Mouse (Mus musculus): ENCODE measurements around the gene Wipf2. TPM values are rescaled to one million over a fixed set of nuclear protein-coding genes. Genes with fewer than 3 reads are reported as not detected.

Wipf2 gene
- total RNA-seq, 2 experiments from 2014 or later: 19.8 to 21.1 TPM

GRCm38 (mm10) chr11:98943741-98944461 lies 80.5 kb downstream of the Wipf2 start:
- DNase-seq: no peak

GRCm38 (mm10) chr11:98944897-98945604 lies 81.6 kb downstream of the Wipf2 start:
- no peak for DNase-seq

GRCm38 (mm10) chr11:98945605-98945977 lies 82.2 kb downstream of the Wipf2 start:
- peak; percentile 86 to 90 for DNase-seq

- no peak for DNase-seq
Observed at GRCm38 (mm10) chr11:98947969-98948569, 84.6 kb downstream of the Wipf2 start.

- DNase-seq: no peak
Observed at GRCm38 (mm10) chr11:98949242-98949957, 86.0 kb downstream of the Wipf2 start.

- peak; percentile 60 to 80 for DNase-seq
Observed at GRCm38 (mm10) chr11:98949958-98950460, 86.6 kb downstream of the Wipf2 start.

GRCm38 (mm10) chr11:98950484-98950883 lies 87.0 kb downstream of the Wipf2 start:
- no peak for DNase-seq

GRCm38 (mm10) chr11:98951026-98951906 lies 87.8 kb downstream of the Wipf2 start:
- DNase-seq: peak; percentile 89 to 90

- no peak for DNase-seq
Observed at GRCm38 (mm10) chr11:98952111-98952510, 88.7 kb downstream of the Wipf2 start.

GRCm38 (mm10) chr11:98952736-98953135 lies 89.3 kb downstream of the Wipf2 start:
- peak in 1 of 2 experiments; percentile 24 for DNase-seq

- DNase-seq: peak in 1 of 2 experiments; percentile 4
Observed at GRCm38 (mm10) chr11:98953361-98953760, 89.9 kb downstream of the Wipf2 start.

GRCm38 (mm10) chr11:98953835-98954320 lies 90.4 kb downstream of the Wipf2 start:
- DNase-seq: no peak

- DNase-seq: peak; percentile 77 to 88
Observed at GRCm38 (mm10) chr11:98954373-98954772, 90.9 kb downstream of the Wipf2 start.

Other genes starting within 250 kb of the Wipf2 start
- 10 to 100 TPM; 13.9 to 15.3 TPM for gene Gm12355, start 238.0 kb upstream of the Wipf2 start, total RNA-seq (2021)
- 10 to 100 TPM; 12.9 to 17.0 TPM for gene Gsdma3, start 237.3 kb upstream of the Wipf2 start, total RNA-seq (2021)
- under 1 TPM; 0.43 to 0.76 TPM for gene Gsdma2, start 216.9 kb upstream of the Wipf2 start, total RNA-seq (2021)
- gene Gsdma, start 199.3 kb upstream of the Wipf2 start, total RNA-seq (2021): not detected
- 100 to 1,000 TPM; 124 to 128 TPM for gene Psmd3, start 181.1 kb upstream of the Wipf2 start, total RNA-seq (2021)
- not detected for gene Csf3, start 162.4 kb upstream of the Wipf2 start, total RNA-seq (2021)
- gene Med24, start 134.2 kb upstream of the Wipf2 start, total RNA-seq (2021): 10 to 100 TPM; 46.9 to 52.0 TPM
- gene Thra, start 123.0 kb upstream of the Wipf2 start, total RNA-seq (2021): 10 to 100 TPM; 69.2 to 91.7 TPM
- gene Nr1d1, start 88.3 kb upstream of the Wipf2 start, total RNA-seq (2021): 100 to 1,000 TPM; 116 to 171 TPM
- 100 to 1,000 TPM in 1 of 2 experiments, 10 to 100 TPM in 1; 94.2 to 106 TPM for gene Msl1, start 68.1 kb upstream of the Wipf2 start, total RNA-seq (2021)
- 10 to 100 TPM; 29.6 to 34.3 TPM for gene Casc3, start 58.7 kb upstream of the Wipf2 start, total RNA-seq (2021)
- gene Rapgefl1, start 26.9 kb upstream of the Wipf2 start, total RNA-seq (2021): under 1 TPM; 0.46 to 0.69 TPM
- 1 to 10 TPM in 1 of 2 experiments, under 1 TPM in 1; 0.89 to 1.5 TPM for gene Cdc6, start 44.2 kb downstream of the Wipf2 start, total RNA-seq (2021)
- gene Rara, start 64.2 kb downstream of the Wipf2 start, total RNA-seq (2021): 10 to 100 TPM; 20.0 to 24.5 TPM
- gene Gjd3, start 119.4 kb downstream of the Wipf2 start, total RNA-seq (2021): not detected
- gene Top2a, start 160.6 kb downstream of the Wipf2 start, total RNA-seq (2021): 10 to 100 TPM; 15.4 to 20.5 TPM
- 10 to 100 TPM; 82.3 to 97.6 TPM for gene Igfbp4, start 177.6 kb downstream of the Wipf2 start, total RNA-seq (2021)
- under 1 TPM; 0.13 to 0.20 TPM for gene Tns4, start 225.7 kb downstream of the Wipf2 start, total RNA-seq (2021)